Mouse (Mus musculus) left cerebral cortex, adult 2 months (tissue): ENCODE measurements at regions not wholly inside any gene's neighbourhood (a gene's known extent, or its start where the extent isn't known, plus 50 kb on each side); places are given as distances from the start of the nearest gene placed in this dataset.

Experiments used
- DNase-seq, 2 experiments: peaks; one replicate each; pipeline ENCODE4 v3.0.0; 2021 to 2022; ENCODE audit warnings: low spot score in 2 of 2, mixed read lengths in 1 of 2; ENCODE audit errors: extremely low spot score in 1 of 2
- H3K27ac ChIP-seq: fragments of 200-600 bp; 2 replicates; pipeline ENCODE4 v1.8.1; 2022
- H3K4me3 ChIP-seq: fragments of 200-600 bp; 2 replicates; pipeline ENCODE4 v1.8.1; 2022
- CTCF ChIP-seq: fragments of 200-600 bp; IDR thresholded peaks from 2 replicates; pipeline ENCODE4 v1.8.1; 2022; ENCODE audit warnings: antibody characterized with exemption, mild to moderate bottlenecking, moderate library complexity
- intact Hi-C: fragments of 180-260 bp; cut with DNase I; formaldehyde crosslinking; loops from one replicate; pipeline ENCODE4 v1.15.1; 2025

- no peak; the same call in 1 of the 2 replicates for TF ChIP-seq CTCF
- intact Hi-C loops = no loop called here
- Histone ChIP-seq H3K4me3 (no peak overlapping the region), H3K27ac (no peak overlapping the region)
- no peak for DNase-seq
Measured at GRCm38 (mm10) chr6:31161445-31162340, 202.8 kb upstream of the Klf14 start.

GRCm38 (mm10) chr6:31165011-31165410, 206.1 kb upstream of the Klf14 start:
- Histone ChIP-seq H3K4me3 (no peak overlapping the region), H3K27ac (no peak overlapping the region)
- no peak for DNase-seq
- intact Hi-C loops = no loop called here
- TF ChIP-seq CTCF = no peak

GRCm38 (mm10) chr6:31166347-31166746, 207.5 kb upstream of the Klf14 start:
- no peak for DNase-seq
- intact Hi-C loops = no loop called here
- TF ChIP-seq CTCF = no peak
- Histone ChIP-seq H3K4me3 (no peak overlapping the region), H3K27ac (no peak overlapping the region)

GRCm38 (mm10) chr6:31167732-31168131, 208.9 kb upstream of the Klf14 start:
- no peak for DNase-seq
- no peak; the same call in 1 of the 2 replicates for TF ChIP-seq CTCF
- intact Hi-C loops = no loop called here
- no peak overlapping the region for H3K27ac ChIP-seq
- H3K4me3 ChIP-seq = no peak overlapping the region

- DNase-seq = no peak
- H3K27ac ChIP-seq = no peak overlapping the region
- H3K4me3 ChIP-seq = no peak overlapping the region
- no peak for TF ChIP-seq CTCF
- intact Hi-C loops = no loop called here
Measured at GRCm38 (mm10) chr6:31168730-31169129, 209.9 kb upstream of the Klf14 start.

- no peak for TF ChIP-seq CTCF
- H3K4me3 ChIP-seq = no peak overlapping the region
- no peak for DNase-seq
- no peak overlapping the region for H3K27ac ChIP-seq
- intact Hi-C loops = no loop called here
Measured at GRCm38 (mm10) chr6:31169343-31169742, 210.5 kb upstream of the Klf14 start.

- DNase-seq = no peak
- Histone ChIP-seq H3K27ac (no peak overlapping the region), H3K4me3 (no peak overlapping the region)
- intact Hi-C loops = no loop called here
- peak; percentile 7; the same call in 1 of the 2 replicates for TF ChIP-seq CTCF
Measured at GRCm38 (mm10) chr6:31169868-31170600, 211.2 kb upstream of the Klf14 start.

GRCm38 (mm10) chr6:31171831-31172569, 213.1 kb upstream of the Klf14 start:
- DNase-seq = no peak
- no peak for TF ChIP-seq CTCF
- H3K27ac ChIP-seq = no peak overlapping the region
- intact Hi-C loops = no loop called here
- no peak overlapping the region for H3K4me3 ChIP-seq

GRCm38 (mm10) chr6:31175769-31176168, 216.9 kb upstream of the Klf14 start:
- DNase-seq = no peak
- TF ChIP-seq CTCF = no peak
- intact Hi-C loops = loop anchor here (5.0 kb wide), 1 partner anchor 98 kb away; no protein-coding TSS in a partner anchor
- no peak overlapping the region for H3K27ac ChIP-seq
- H3K4me3 ChIP-seq = no peak overlapping the region

GRCm38 (mm10) chr6:31176368-31176767, 217.5 kb upstream of the Klf14 start:
- intact Hi-C loops = loop anchor here (5.0 kb wide), 1 partner anchor 99 kb away; no protein-coding TSS in a partner anchor
- Histone ChIP-seq H3K4me3 (no peak overlapping the region), H3K27ac (no peak overlapping the region)
- no peak for DNase-seq
- peak; percentile 63 for TF ChIP-seq CTCF

GRCm38 (mm10) chr6:31176831-31177230, 218.0 kb upstream of the Klf14 start:
- intact Hi-C loops = loop anchor here (5.0 kb wide), 1 partner anchor 100 kb away; no protein-coding TSS in a partner anchor
- no peak overlapping the region for H3K4me3 ChIP-seq

More at GRCm38 (mm10) chr6:31176831-31177230, 218.0 kb upstream of the Klf14 start:
- no peak overlapping the region for H3K27ac ChIP-seq
- TF ChIP-seq CTCF = no peak
- no peak for DNase-seq
